Mouse (Mus musculus): ENCODE measurements at regions not wholly inside any gene's neighbourhood (a gene's known extent, or its start where the extent isn't known, plus 50 kb on each side); places are given as distances from the start of the nearest gene placed in this dataset.

DNA sequence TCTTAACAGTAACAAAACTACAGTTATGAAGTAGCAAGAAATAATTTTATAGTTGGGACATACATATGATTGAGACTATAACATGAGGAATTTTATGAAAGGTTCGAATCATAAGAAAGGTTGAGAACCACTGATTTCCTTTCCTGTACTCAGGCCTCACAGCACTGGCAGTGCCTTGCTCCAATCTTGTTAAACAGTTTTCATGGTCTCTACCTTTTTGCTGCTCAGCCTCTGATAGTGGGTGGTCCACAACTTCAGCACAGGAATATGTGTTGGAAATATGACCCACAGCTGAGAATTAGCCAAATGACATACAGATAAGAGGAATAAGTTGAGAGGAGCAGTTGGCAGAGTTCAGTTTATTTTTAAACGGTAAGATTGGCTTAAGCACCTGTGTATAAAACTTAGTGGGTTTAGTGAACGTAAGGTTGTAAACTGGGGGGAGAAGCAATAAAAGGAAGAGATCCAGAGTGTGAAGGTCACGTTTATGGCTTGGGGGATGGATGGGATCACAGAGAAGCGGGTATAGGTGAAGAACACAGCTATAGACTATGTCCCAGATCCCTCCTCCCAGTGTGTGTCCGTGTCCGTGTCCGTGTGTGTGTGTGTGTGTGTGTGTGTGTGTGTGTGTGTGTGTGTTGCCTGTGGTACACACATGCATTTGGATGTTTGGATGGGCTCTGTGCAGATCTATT, 596.3 kb upstream of the Pkn2 start:
- no peak for TF ChIP-seq CTCF (IDR thresholded peaks at IDR 0.05; ENCODE audit: low read depth)
- no peak for TF ChIP-seq EP300 (IDR thresholded peaks at IDR 0.05; ENCODE audit: low read depth)

Data from heart, postnatal 0 days (tissue).